ENCODE assay signal across 16 mouse cellular contexts in the genomic region with DNA sequence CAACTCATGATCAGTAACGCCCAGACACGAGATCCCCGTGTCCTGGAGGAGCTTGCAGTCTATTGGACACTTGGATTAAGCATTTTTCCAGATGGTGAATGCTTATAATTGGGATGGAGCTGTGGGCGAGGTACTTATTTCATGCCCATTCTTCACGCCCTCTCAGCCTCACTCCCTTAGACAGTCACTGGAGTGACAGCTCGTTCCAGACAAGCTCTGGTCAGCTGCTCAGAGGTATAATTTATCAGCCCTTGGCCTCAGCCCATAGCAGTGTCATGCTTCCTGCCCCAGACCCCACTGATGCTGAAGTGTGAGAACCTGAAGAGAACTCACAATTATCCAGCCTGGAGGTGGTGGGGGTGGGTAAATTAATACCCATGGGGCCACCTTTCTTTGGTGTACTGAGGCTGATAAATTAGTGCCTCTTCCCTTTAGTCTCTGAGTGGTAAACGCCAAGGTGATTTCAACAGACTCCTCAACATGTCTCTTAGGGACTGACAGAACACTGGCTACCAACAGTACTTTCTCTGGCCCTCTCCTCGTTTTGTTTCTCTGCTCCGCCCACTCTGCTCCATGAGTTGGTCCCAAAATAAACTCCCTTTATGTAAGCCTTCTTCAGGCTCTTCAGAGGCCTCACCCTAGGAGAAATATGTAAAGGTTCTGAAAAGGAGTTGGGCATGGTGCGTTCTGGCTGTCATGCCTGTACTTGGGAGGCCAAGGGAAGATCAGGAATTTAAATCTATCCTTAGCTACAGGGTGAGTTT.
DNase-seq lines count a peak whose midpoint lies in the region; ATAC-seq and TF ChIP-seq lines count a peak whose summit lies in the region.
"Had no signal": no experiment of that assay in that cellular context is flagged by ENCODE, and none has a peak within 500 bp of the region (broad histone marks: within the 10 kb centered on the region; RNA-seq: fewer than 3 reads in every experiment).

No protein-coding gene starts in this region.

- no peak overlapping the region for H3K4me2 ChIP-seq in lung, embryonic 16.5 days (ENCODE audit: low read depth, low read length)
- no peak overlapping the region for H3K4me2 ChIP-seq in heart, embryonic 14.5 days (ENCODE audit: low read length)
- H3K4me2 ChIP-seq: forebrain, embryonic 15.5 days; limb, embryonic 13.5 days; midbrain, embryonic 11.5 days; stomach, embryonic 15.5 days had no signal

- no peaks in the 10 kb centered on the region for H3K27me3 ChIP-seq in lung, embryonic 16.5 days (ENCODE audit: control insufficient read depth, insufficient read depth, low read depth, low read length)
- no peaks in the 10 kb centered on the region for H3K27me3 ChIP-seq in heart, embryonic 14.5 days (ENCODE audit: control insufficient read depth, insufficient read depth, low read length)
- no peaks in the 10 kb centered on the region for H3K27me3 ChIP-seq in cerebellum, adult 2 months (ENCODE audit: control insufficient read depth, insufficient read depth, low read length)
- H3K27me3 ChIP-seq: forebrain, embryonic 15.5 days; limb, embryonic 13.5 days; stomach, embryonic 15.5 days had no signal

- peak; percentile 95 for DNase-seq in heart, adult 11 months
- no peak for DNase-seq in heart, postnatal 36 days
- no peak for DNase-seq in lung, postnatal 10 days
- peak; percentile 34 to 44 for DNase-seq in left cerebral cortex, postnatal 36 days (ENCODE audit: low spot score in 2 of 2)
- no peak for DNase-seq in spleen, postnatal 14 days (ENCODE audit: low spot score in 2 of 2)
- no peak for DNase-seq in cerebellum, adult 2 months
- DNase-seq: adrenal gland, postnatal 36 days; layer of hippocampus, adult 9-11 months; thymus, postnatal 14 days had no signal

- 0 out of 2 replicates have a peak overlapping the region, but pooled peaks have one; percentile 7 for H3K27ac ChIP-seq in lung, embryonic 16.5 days (ENCODE audit: low read length)
- peak overlapping the region; percentile 59 to 66 for H3K27ac ChIP-seq in heart, embryonic 14.5 days (replicated peaks in 1 of 2; ENCODE audit: control insufficient read depth in 1 of 2, insufficient read depth in 1 of 2, low read depth in 2 of 2, low read length in 2 of 2)
- no peak overlapping the region for H3K27ac ChIP-seq in cerebellum, adult 2 months (ENCODE audit: insufficient read depth, low read length)
- H3K27ac ChIP-seq: forebrain, embryonic 15.5 days; kidney, postnatal 0 days; limb, embryonic 13.5 days; stomach, embryonic 15.5 days had no signal

- intact Hi-C loops in heart, postnatal 36 days (cut with DNase I) = no loop called here
- intact Hi-C loops in left cerebral cortex, postnatal 36 days (cut with DNase I) = no loop called here

- H3K4me3 ChIP-seq in lung, embryonic 16.5 days (ENCODE audit: low read length) = no peak overlapping the region
- no peak overlapping the region for H3K4me3 ChIP-seq in heart, embryonic 14.5 days (ENCODE audit: control insufficient read depth in 1 of 2, insufficient read depth in 1 of 2, low read depth in 1 of 2, low read length in 2 of 2)
- H3K4me3 ChIP-seq in cerebellum, adult 2 months (replicated peaks; ENCODE audit: insufficient read depth, low read depth, low read length) = no peak overlapping the region
- H3K4me3 ChIP-seq: forebrain, embryonic 15.5 days; limb, embryonic 13.5 days; stomach, embryonic 15.5 days had no signal

- no peaks in the 10 kb centered on the region for H3K36me3 ChIP-seq in lung, embryonic 16.5 days (ENCODE audit: control insufficient read depth, insufficient read depth, low read length)
- H3K36me3 ChIP-seq in heart, embryonic 14.5 days (ENCODE audit: control insufficient read depth, insufficient read depth, low read length) = no peaks in the 10 kb centered on the region
- H3K36me3 ChIP-seq: forebrain, embryonic 15.5 days; limb, embryonic 13.5 days; stomach, embryonic 15.5 days had no signal

- no peak for TF ChIP-seq POLR2A in cerebellum, adult 2 months (IDR thresholded peaks at IDR 0.05; ENCODE audit: borderline replicate concordance, insufficient read depth, low read length)

- no peak overlapping the region for H3K9ac ChIP-seq in lung, embryonic 16.5 days (ENCODE audit: low read length)
- no peak overlapping the region for H3K9ac ChIP-seq in heart, embryonic 14.5 days (ENCODE audit: low read length)
- H3K9ac ChIP-seq: forebrain, embryonic 15.5 days; limb, embryonic 13.5 days; stomach, embryonic 15.5 days had no signal

- 68% methylated on average over 10 of the region's 10 CpGs for WGBS in lung, embryonic 16.5 days
- 56% methylated on average over 10 of the region's 10 CpGs for WGBS in heart, embryonic 14.5 days
- WGBS in cerebellum, adult 2 months = 64% methylated on average over 10 of the region's 10 CpGs

- no peaks in the 10 kb centered on the region for H3K9me3 ChIP-seq in lung, embryonic 16.5 days (ENCODE audit: control insufficient read depth, low read length)
- H3K9me3 ChIP-seq in heart, embryonic 14.5 days (ENCODE audit: control insufficient read depth, low read length) = no peaks in the 10 kb centered on the region
- H3K9me3 ChIP-seq: forebrain, embryonic 15.5 days; limb, embryonic 13.5 days; stomach, embryonic 15.5 days had no signal

- TF ChIP-seq CTCF in cerebellum, adult 2 months (IDR thresholded peaks at IDR 0.05; ENCODE audit: borderline replicate concordance, insufficient read depth, low read depth, low read length) = no peak

- H3K4me1 ChIP-seq in lung, embryonic 16.5 days (replicated peaks; ENCODE audit: control insufficient read depth, insufficient read depth, low read length) = peaks cover 16% of the 10 kb centered on the region
- H3K4me1 ChIP-seq in heart, embryonic 14.5 days (ENCODE audit: control insufficient read depth in 2 of 2, insufficient read depth in 2 of 2, low read length in 2 of 2) = peaks cover 8 to 18% of the 10 kb centered on the region in 2 experiments
- H3K4me1 ChIP-seq in cerebellum, adult 2 months (ENCODE audit: control insufficient read depth, insufficient read depth, low read length) = no peaks in the 10 kb centered on the region
- H3K4me1 ChIP-seq: forebrain, embryonic 15.5 days had no signal

- no peak for ATAC-seq in lung, embryonic 16.5 days (ENCODE audit: low read depth)
- peak; percentile 50; the same call in 1 of the 2 replicates for ATAC-seq in heart, embryonic 14.5 days (ENCODE audit: insufficient number of reproducible peaks, insufficient read depth, low FRiP score, low read depth)
- ATAC-seq: forebrain, embryonic 15.5 days had no signal

Comparison
In these comparisons a context has a peak if more than half of its experiments do, and no peak if none do; other contexts are left out.
1. DNase-seq: peak in heart, adult 11 months (single experiment) and left cerebral cortex, postnatal 36 days (2 of 2); none in heart, postnatal 36 days (0 of 2), lung, postnatal 10 days (single experiment), spleen, postnatal 14 days (0 of 2) and cerebellum, adult 2 months (0 of 2).